Mouse (Mus musculus): ENCODE measurements around the gene Pdgfa. TPM values are rescaled to one million over a fixed set of nuclear protein-coding genes. Genes with fewer than 3 reads are reported as not detected.

Pdgfa gene
- total and polyA plus RNA-seq, 2 experiments: 1.8 to 3.2 TPM

DNA sequence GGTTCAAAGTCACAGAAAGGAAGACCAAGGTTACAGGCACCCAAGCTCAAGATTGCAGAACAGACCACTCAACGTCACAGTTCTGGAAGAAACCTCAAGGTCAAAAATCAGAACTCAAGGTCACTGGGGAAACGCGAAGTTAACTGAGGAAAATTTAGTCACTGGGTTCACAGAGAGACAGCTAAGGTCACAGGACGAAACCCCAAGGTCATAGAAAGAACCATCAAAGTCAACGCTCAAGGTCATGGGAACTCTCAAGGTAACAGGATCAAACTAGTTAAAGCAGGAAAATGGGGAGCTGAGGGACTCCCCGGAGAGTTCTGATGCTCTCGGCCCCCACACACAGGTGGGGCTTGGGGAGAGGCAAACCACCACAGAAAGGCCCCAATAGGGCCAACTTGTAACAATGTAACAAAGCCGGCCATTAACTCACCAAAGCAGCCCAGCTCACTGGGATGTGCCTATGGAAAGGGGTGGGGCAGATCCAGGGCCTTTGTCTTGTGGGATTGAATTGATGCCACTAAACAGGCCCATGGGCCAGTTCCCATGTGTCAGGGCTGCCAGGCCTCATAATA is 22.2 kb downstream of the Pdgfa start:
- H3K27ac ChIP-seq (replicated peaks; ENCODE audit: insufficient read depth, low read depth, low read length): no peak overlapping the region
- no peak overlapping the region for H3K4me3 ChIP-seq (ENCODE audit: insufficient read depth, low read depth, low read length)
- peaks cover 16% of the 10 kb centered on the region for H3K4me1 ChIP-seq (ENCODE audit: control insufficient read depth, insufficient read depth, low read length)
- H3K79me2 ChIP-seq (ENCODE audit: control insufficient read depth, insufficient read depth, low read length): no peaks in the 10 kb centered on the region
- TF ChIP-seq CTCF (IDR thresholded peaks at IDR 0.05; ENCODE audit: low read depth, low read length) (no peak), POLR2A (IDR thresholded peaks at IDR 0.05; ENCODE audit: extremely low read depth, insufficient read depth, low read length) (no peak)
- 96% methylated on average over 8 of the region's 8 CpGs for WGBS
- DNase-seq (ENCODE audit: extremely low read depth, low read depth, low spot score): no peak
- H3K27me3 ChIP-seq (ENCODE audit: control insufficient read depth, insufficient read depth, low read length): no peaks in the 10 kb centered on the region
- H3K9ac ChIP-seq (ENCODE audit: low read depth, low read length): no peak overlapping the region
- peaks cover 2% of the 10 kb centered on the region; the same call in 1 of the 2 replicates for H3K36me3 ChIP-seq (ENCODE audit: control insufficient read depth, insufficient read depth, low read length)

DNA sequence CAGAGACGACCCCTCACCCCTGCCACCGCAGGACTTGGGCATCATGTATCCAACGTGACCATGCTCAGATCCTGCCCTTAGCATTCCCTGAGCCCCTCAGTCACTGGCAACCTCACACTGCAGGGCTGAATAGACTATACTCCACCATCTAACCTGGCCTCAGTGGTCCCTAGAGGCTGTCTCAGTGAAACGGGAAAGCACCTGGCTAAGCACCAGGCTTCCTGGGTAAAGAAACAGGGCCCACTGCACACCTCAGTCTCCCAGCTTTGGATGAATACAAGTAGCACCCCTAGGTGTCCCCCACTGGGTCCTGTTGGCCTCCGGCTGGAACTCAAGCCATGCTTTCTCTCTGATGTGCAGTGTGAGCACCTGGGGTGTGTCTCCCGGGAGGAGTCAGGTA is 23.7 kb downstream of the Pdgfa start:
- Histone ChIP-seq H3K27me3 (ENCODE audit: control insufficient read depth, insufficient read depth, low read length) (no peaks in the 10 kb centered on the region), H3K79me2 (ENCODE audit: control insufficient read depth, insufficient read depth, low read length) (no peaks in the 10 kb centered on the region), H3K4me3 (ENCODE audit: insufficient read depth, low read depth, low read length) (no peak overlapping the region), H3K9ac (ENCODE audit: low read depth, low read length) (no peak overlapping the region), H3K27ac (replicated peaks; ENCODE audit: insufficient read depth, low read depth, low read length) (no peak overlapping the region), H3K36me3 (ENCODE audit: control insufficient read depth, insufficient read depth, low read length) (peaks cover 2% of the 10 kb centered on the region; the same call in 1 of the 2 replicates), H3K4me1 (ENCODE audit: control insufficient read depth, insufficient read depth, low read length) (peaks cover 8% of the 10 kb centered on the region)
- TF ChIP-seq CTCF (IDR thresholded peaks at IDR 0.05; ENCODE audit: low read depth, low read length) (no peak), POLR2A (IDR thresholded peaks at IDR 0.05; ENCODE audit: extremely low read depth, insufficient read depth, low read length) (no peak)
- DNase-seq (ENCODE audit: extremely low read depth, low read depth, low spot score): no peak
- 84% methylated on average over 6 of the region's 6 CpGs for WGBS

DNA sequence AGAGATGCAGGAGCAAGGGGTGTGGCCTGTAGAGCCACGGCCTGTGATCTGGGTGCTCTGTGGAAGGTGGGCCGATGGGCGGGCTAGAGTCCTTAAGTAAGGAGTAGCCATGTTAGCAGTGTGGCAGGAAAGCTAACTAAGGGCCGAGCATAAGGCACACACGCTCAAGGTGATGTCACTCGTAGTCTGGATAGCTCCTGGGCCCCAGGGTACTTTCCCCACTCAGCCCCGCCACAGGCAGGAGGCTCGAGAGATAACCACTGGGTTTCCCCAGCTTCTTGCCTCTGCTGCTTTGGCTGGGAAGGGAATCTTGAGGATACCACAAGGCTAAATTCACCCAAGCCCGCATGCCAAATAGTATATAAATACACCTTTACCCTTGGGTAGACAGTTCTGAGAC is 25.8 kb downstream of the Pdgfa start:
- no peak for DNase-seq (ENCODE audit: extremely low read depth, low read depth, low spot score)
- H3K9ac ChIP-seq (ENCODE audit: low read depth, low read length): no peak overlapping the region
- 88% methylated on average over 9 of the region's 9 CpGs for WGBS
- H3K4me1 ChIP-seq (ENCODE audit: control insufficient read depth, insufficient read depth, low read length): peaks cover 3% of the 10 kb centered on the region
- H3K27me3 ChIP-seq (ENCODE audit: control insufficient read depth, insufficient read depth, low read length): no peaks in the 10 kb centered on the region
- peaks cover 2% of the 10 kb centered on the region; the same call in 1 of the 2 replicates for H3K36me3 ChIP-seq (ENCODE audit: control insufficient read depth, insufficient read depth, low read length)
- TF ChIP-seq CTCF (IDR thresholded peaks at IDR 0.05; ENCODE audit: low read depth, low read length): no peak
- no peak for TF ChIP-seq POLR2A (IDR thresholded peaks at IDR 0.05; ENCODE audit: extremely low read depth, insufficient read depth, low read length)
- H3K27ac ChIP-seq (replicated peaks; ENCODE audit: insufficient read depth, low read depth, low read length): no peak overlapping the region
- no peaks in the 10 kb centered on the region for H3K79me2 ChIP-seq (ENCODE audit: control insufficient read depth, insufficient read depth, low read length)
- no peak overlapping the region for H3K4me3 ChIP-seq (ENCODE audit: insufficient read depth, low read depth, low read length)

DNA sequence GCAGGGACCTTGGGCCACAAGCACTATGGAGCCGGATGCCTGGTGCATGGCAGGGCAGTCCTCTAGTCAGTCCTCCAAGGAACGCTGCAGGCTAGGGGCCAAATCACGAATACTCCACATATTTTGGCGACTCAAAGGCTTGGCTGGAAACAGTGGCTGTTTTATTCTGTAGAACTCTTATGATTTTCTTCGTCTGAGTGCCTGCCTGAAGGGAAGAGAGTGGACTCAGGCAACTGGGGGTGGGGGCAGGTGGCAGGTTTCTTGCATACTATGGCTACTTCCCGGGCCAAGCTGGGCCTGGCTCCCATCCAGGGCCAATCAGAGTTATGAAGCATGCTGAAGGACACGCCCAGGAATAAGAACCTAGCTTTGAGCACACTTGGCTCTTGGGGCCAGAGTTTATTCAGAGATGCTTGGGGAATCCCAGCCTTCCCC is 27.1 kb downstream of the Pdgfa start:
- Histone ChIP-seq H3K9ac (ENCODE audit: low read depth, low read length) (no peak overlapping the region), H3K27me3 (ENCODE audit: control insufficient read depth, insufficient read depth, low read length) (no peaks in the 10 kb centered on the region), H3K27ac (replicated peaks; ENCODE audit: insufficient read depth, low read depth, low read length) (no peak overlapping the region), H3K36me3 (ENCODE audit: control insufficient read depth, insufficient read depth, low read length) (no peaks in the 10 kb centered on the region), H3K4me3 (ENCODE audit: insufficient read depth, low read depth, low read length) (no peak overlapping the region), H3K79me2 (ENCODE audit: control insufficient read depth, insufficient read depth, low read length) (no peaks in the 10 kb centered on the region), H3K4me1 (ENCODE audit: control insufficient read depth, insufficient read depth, low read length) (peaks cover 3% of the 10 kb centered on the region)
- WGBS: 52% methylated on average over 7 of the region's 7 CpGs
- no peak for DNase-seq (ENCODE audit: extremely low read depth, low read depth, low spot score)
- TF ChIP-seq POLR2A (IDR thresholded peaks at IDR 0.05; ENCODE audit: extremely low read depth, insufficient read depth, low read length): no peak
- TF ChIP-seq CTCF (IDR thresholded peaks at IDR 0.05; ENCODE audit: low read depth, low read length): no peak

DNA sequence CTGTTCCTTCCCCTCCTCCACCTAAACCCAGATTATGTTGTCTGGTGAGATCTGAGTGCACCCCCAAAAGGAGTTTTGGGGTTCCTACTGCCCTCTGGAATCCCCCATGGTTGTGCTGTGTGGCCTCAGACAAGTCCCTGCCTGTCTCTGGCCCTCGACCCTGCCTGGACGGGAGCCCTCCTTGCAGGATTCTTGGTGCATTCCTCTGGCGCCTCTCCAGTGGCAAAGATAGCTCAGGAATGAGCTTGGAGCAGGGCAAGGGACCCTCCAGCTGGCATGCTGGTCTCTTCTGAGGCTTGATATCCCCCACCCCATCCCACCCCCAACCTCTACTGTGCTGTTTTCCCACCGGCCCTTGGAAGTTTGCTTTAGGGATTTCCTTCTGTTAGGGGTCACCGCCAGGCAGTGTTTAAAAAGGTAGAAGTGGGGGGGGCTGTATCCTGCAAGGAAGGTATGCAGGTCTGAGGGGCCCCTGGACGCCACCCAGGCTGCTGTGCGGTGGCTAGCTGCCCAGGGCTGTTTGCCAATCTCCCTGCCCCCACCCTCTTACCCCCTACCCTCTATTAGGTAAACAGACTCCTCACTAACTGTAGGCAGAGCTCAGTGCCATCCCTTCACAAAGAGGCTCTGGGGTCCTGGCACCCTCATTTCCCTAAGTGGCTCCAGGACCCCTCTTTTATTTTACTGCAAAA is 31.0 kb downstream of the Pdgfa start:
- DNase-seq (ENCODE audit: extremely low read depth, low read depth, low spot score): no peak
- no peak overlapping the region for H3K27ac ChIP-seq (replicated peaks; ENCODE audit: insufficient read depth, low read depth, low read length)
- H3K27me3 ChIP-seq (ENCODE audit: control insufficient read depth, insufficient read depth, low read length): no peaks in the 10 kb centered on the region
- no peaks in the 10 kb centered on the region for H3K79me2 ChIP-seq (ENCODE audit: control insufficient read depth, insufficient read depth, low read length)
- H3K36me3 ChIP-seq (ENCODE audit: control insufficient read depth, insufficient read depth, low read length): no peaks in the 10 kb centered on the region
- H3K9ac ChIP-seq (ENCODE audit: low read depth, low read length): no peak overlapping the region
- H3K4me1 ChIP-seq (ENCODE audit: control insufficient read depth, insufficient read depth, low read length): peaks cover 3% of the 10 kb centered on the region
- 62% methylated on average over 7 of the region's 7 CpGs for WGBS
- H3K4me3 ChIP-seq (ENCODE audit: insufficient read depth, low read depth, low read length): no peak overlapping the region
- TF ChIP-seq POLR2A (IDR thresholded peaks at IDR 0.05; ENCODE audit: extremely low read depth, insufficient read depth, low read length): no peak
- no peak for TF ChIP-seq CTCF (IDR thresholded peaks at IDR 0.05; ENCODE audit: low read depth, low read length)

DNA sequence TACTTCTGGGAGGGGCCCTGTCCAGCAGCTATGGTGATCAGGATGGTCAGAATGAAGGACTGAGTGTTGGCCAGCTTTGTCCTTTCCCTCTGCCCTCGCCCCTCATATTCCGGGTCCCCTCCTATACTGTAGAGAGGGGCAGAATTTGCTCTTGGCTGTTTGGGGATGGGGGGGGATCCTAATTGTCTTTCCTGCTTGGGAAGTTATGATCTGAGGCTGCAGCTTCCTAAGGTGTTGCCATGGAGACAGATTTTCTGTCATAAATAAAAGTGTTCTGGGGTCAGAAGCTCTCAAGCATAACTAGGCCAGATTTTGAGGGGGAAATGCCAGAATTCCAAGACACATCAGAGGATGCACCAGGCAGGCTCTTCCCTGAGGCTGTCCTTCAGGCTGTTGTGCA is 31.6 kb downstream of the Pdgfa start:
- Histone ChIP-seq H3K4me1 (ENCODE audit: control insufficient read depth, insufficient read depth, low read length) (peaks cover 2% of the 10 kb centered on the region), H3K79me2 (ENCODE audit: control insufficient read depth, insufficient read depth, low read length) (no peaks in the 10 kb centered on the region), H3K27ac (replicated peaks; ENCODE audit: insufficient read depth, low read depth, low read length) (no peak overlapping the region), H3K4me3 (ENCODE audit: insufficient read depth, low read depth, low read length) (no peak overlapping the region), H3K9ac (ENCODE audit: low read depth, low read length) (no peak overlapping the region), H3K36me3 (ENCODE audit: control insufficient read depth, insufficient read depth, low read length) (no peaks in the 10 kb centered on the region), H3K27me3 (ENCODE audit: control insufficient read depth, insufficient read depth, low read length) (no peaks in the 10 kb centered on the region)
- TF ChIP-seq CTCF (IDR thresholded peaks at IDR 0.05; ENCODE audit: low read depth, low read length): no peak
- TF ChIP-seq POLR2A (IDR thresholded peaks at IDR 0.05; ENCODE audit: extremely low read depth, insufficient read depth, low read length): no peak
- 84% methylated on average over 2 of the region's 2 CpGs for WGBS
- no peak for DNase-seq (ENCODE audit: extremely low read depth, low read depth, low spot score)

Data from liver, adult 2 months (tissue).